Mouse (Mus musculus): ENCODE results near the gene Gm9857. TPM values are rescaled to one million over a fixed set of nuclear protein-coding genes. Genes with fewer than 3 reads are reported as not detected.

The Gm9857 gene
- total RNA-seq (2021), result not detected
- not detected in 2 replicates for polyA plus RNA-seq (2012; rRNA removed)
- long read RNA-seq, result 0 reads

DNA sequence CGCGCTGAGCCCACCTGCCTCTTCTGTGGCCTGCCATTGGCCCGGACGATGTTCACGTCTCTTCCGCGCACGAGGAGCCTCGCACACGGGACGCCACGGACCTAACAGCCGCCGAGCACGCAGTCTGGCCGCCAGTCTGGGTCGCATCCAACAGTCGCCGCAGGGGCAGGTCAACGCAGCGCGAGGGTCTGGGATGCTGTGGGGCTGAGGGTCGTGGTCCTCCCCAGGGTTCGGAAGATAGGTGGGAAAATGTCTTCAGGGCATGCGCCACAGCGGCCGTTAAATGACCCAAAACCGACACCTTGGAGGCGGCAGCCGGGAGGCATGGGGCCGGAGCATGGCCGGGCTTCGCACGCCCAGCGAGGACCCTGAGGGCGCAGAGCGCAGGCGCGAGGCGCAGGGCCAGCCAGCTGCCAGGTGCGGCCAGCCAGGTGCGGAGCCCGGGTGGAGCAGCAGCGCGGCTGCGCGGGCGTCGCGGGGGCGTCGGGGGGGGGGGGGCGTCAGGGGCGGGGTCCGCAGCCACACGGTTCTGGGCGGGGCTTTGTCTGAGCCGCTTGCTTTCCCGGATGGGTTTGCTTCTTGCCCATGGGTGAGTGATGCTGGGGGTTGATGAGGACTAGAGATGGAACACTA, at the start of gene Gm9857:
Gene Gm9857, minus strand, starts transcription at position 445 of the 633 bp plus-strand sequence.
- Histone ChIP-seq H3K4me3 (no peak within 1 kb of the TSS), H3K79me2 (replicated peaks; ENCODE audit: control insufficient read depth, insufficient read depth, low read length) (no peaks in the 10 kb centered on the region), H3K4me1 (ENCODE audit: control insufficient read depth, insufficient read depth, low read length) (no peaks in the 10 kb centered on the region), H3K27me3 (ENCODE audit: control insufficient read depth, insufficient read depth, low read length) (peaks cover 2% of the 10 kb centered on the region), H3K27ac (no peak within 1 kb of the TSS), H3K9ac (ENCODE audit: low read depth, low read length) (no peak within 1 kb of the TSS), H3K36me3 (ENCODE audit: control insufficient read depth, insufficient read depth, low read length) (no peaks in the 10 kb centered on the region)
- WGBS, result 42% methylated on average over 56 of the region's 59 CpGs
- TF ChIP-seq EP300 (IDR thresholded peaks at IDR 0.05; ENCODE audit: insufficient read depth, low read depth, low read length) (no peak), CTCF (IDR thresholded peaks at IDR 0.05) (no peak), POLR2A (IDR thresholded peaks at IDR 0.05; ENCODE audit: insufficient read depth, low read depth, low read length) (no peak)
- intact Hi-C loops (cut with DNase I), result no loop called here
- no peak for DNase-seq

DNA sequence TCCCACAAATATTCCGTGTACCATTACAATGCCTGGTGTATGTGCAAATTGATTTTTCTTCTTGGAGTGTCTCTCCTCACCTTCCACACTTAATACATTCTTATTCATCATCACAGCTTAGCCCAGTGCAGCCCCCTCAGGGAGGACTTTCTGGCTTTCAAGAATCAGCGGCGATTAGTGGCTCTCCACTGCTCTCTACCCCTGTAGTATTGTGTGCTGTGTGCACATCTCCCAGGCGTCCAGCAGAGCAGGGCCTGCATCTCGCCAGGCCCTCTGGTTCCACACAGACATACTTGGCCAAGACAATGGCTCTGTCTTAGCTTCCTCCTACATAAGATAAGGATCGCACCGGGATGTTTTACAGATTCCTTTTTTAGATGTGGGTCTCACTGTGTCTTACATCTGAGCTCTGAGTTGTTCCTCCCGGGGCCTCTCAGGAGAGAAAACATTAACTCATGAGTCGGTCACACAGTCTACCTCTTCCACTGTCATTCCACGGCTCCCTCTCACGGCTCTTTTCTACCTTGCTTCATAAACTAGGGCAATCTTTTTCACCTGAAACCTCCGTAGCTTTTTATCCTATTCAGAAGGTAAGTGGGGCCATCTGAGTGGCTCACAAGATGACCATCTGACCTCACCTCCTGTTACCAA, 46.9 kb upstream of the Gm9857 start:
- 65% methylated on average over 12 of the region's 12 CpGs for WGBS
- TF ChIP-seq POLR2A (IDR thresholded peaks at IDR 0.05; ENCODE audit: insufficient read depth, low read depth, low read length) (no peak), CTCF (IDR thresholded peaks at IDR 0.05) (no peak), EP300 (IDR thresholded peaks at IDR 0.05; ENCODE audit: insufficient read depth, low read depth, low read length) (no peak)
- Histone ChIP-seq H3K36me3 (ENCODE audit: control insufficient read depth, insufficient read depth, low read length) (no peaks in the 10 kb centered on the region), H3K4me3 (no peak overlapping the region), H3K79me2 (replicated peaks; ENCODE audit: control insufficient read depth, insufficient read depth, low read length) (no peaks in the 10 kb centered on the region), H3K27ac (no peak overlapping the region), H3K27me3 (ENCODE audit: control insufficient read depth, insufficient read depth, low read length) (no peaks in the 10 kb centered on the region), H3K4me1 (ENCODE audit: control insufficient read depth, insufficient read depth, low read length) (no peaks in the 10 kb centered on the region), H3K9ac (ENCODE audit: low read depth, low read length) (no peak overlapping the region)
- intact Hi-C loops (cut with DNase I), result no loop called here
- no peak for DNase-seq

DNA sequence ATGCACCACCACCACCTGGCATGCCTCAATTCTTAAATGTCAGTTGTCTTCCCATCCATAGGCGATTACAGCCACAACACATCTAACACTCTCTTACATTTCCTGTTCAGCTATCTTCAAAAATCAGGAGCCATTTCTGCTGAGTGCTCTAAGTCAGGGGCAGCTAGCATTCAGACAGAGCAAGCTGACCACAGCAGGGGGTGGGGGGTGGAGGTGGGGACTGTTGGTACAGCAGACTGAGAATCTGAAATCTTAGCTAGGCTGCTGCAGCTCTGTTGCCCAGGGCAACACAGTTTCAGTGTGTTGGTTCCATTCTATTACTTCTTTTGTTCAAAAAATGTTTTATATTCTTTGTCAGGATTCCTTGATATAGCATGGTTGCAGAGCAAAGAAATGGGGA, 46.3 kb upstream of the Gm9857 start:
- H3K36me3 ChIP-seq (ENCODE audit: control insufficient read depth, insufficient read depth, low read length), result no peaks in the 10 kb centered on the region
- no peak overlapping the region for H3K4me3 ChIP-seq
- no peaks in the 10 kb centered on the region for H3K4me1 ChIP-seq (ENCODE audit: control insufficient read depth, insufficient read depth, low read length)
- H3K9ac ChIP-seq (ENCODE audit: low read depth, low read length), result no peak overlapping the region
- DNase-seq, result no peak
- no peaks in the 10 kb centered on the region for H3K79me2 ChIP-seq (replicated peaks; ENCODE audit: control insufficient read depth, insufficient read depth, low read length)
- intact Hi-C loops (cut with DNase I), result no loop called here
- 76% methylated on average over 1 of the region's 1 CpGs for WGBS
- H3K27ac ChIP-seq, result no peak overlapping the region
- TF ChIP-seq CTCF (IDR thresholded peaks at IDR 0.05) (no peak), EP300 (IDR thresholded peaks at IDR 0.05; ENCODE audit: insufficient read depth, low read depth, low read length) (no peak), POLR2A (IDR thresholded peaks at IDR 0.05; ENCODE audit: insufficient read depth, low read depth, low read length) (no peak)
- H3K27me3 ChIP-seq (ENCODE audit: control insufficient read depth, insufficient read depth, low read length), result no peaks in the 10 kb centered on the region

DNA sequence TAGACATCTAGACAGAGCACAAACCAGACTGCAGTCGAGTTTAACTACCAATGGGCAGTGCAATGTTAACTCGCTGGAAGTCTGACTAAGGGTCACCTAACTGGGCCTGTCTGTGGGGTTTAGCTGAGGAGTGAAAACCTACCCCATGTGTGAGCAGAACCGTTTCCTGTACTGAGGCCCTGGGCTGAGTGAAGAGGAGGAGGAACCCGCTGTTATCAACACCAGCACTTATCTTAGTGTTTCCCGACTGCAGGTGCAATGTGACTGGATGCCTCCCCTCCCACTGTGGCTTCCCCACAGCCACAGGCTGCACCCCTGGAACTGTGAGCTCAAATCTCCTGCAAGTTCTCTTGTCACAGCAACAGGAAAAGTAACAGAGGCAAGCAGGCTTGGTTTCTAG, 43.7 kb upstream of the Gm9857 start:
- no peak overlapping the region for H3K9ac ChIP-seq (ENCODE audit: low read depth, low read length)
- H3K79me2 ChIP-seq (replicated peaks; ENCODE audit: control insufficient read depth, insufficient read depth, low read length), result no peaks in the 10 kb centered on the region
- no peaks in the 10 kb centered on the region for H3K36me3 ChIP-seq (ENCODE audit: control insufficient read depth, insufficient read depth, low read length)
- H3K4me3 ChIP-seq, result no peak overlapping the region
- 47% methylated on average over 5 of the region's 5 CpGs for WGBS
- H3K27me3 ChIP-seq (ENCODE audit: control insufficient read depth, insufficient read depth, low read length), result no peaks in the 10 kb centered on the region
- TF ChIP-seq POLR2A (IDR thresholded peaks at IDR 0.05; ENCODE audit: insufficient read depth, low read depth, low read length) (no peak), CTCF (IDR thresholded peaks at IDR 0.05) (no peak), EP300 (IDR thresholded peaks at IDR 0.05; ENCODE audit: insufficient read depth, low read depth, low read length) (no peak)
- no peak overlapping the region for H3K27ac ChIP-seq
- H3K4me1 ChIP-seq (ENCODE audit: control insufficient read depth, insufficient read depth, low read length), result no peaks in the 10 kb centered on the region
- intact Hi-C loops (cut with DNase I), result no loop called here
- DNase-seq, result no peak

GRCm38 (mm10) chr3:108981946-108982345, 41.7 kb upstream of the Gm9857 start:
- no peaks in the 10 kb centered on the region for H3K36me3 ChIP-seq (ENCODE audit: control insufficient read depth, insufficient read depth, low read length)
- no peak overlapping the region for H3K9ac ChIP-seq (ENCODE audit: low read depth, low read length)
- intact Hi-C loops (cut with DNase I), result no loop called here
- no peak overlapping the region for H3K4me3 ChIP-seq
- H3K27ac ChIP-seq, result no peak overlapping the region
- H3K79me2 ChIP-seq (replicated peaks; ENCODE audit: control insufficient read depth, insufficient read depth, low read length), result no peaks in the 10 kb centered on the region
- no peaks in the 10 kb centered on the region for H3K4me1 ChIP-seq (ENCODE audit: control insufficient read depth, insufficient read depth, low read length)
- H3K27me3 ChIP-seq (ENCODE audit: control insufficient read depth, insufficient read depth, low read length), result no peaks in the 10 kb centered on the region
- TF ChIP-seq EP300 (IDR thresholded peaks at IDR 0.05; ENCODE audit: insufficient read depth, low read depth, low read length) (no peak), CTCF (IDR thresholded peaks at IDR 0.05) (no peak), POLR2A (IDR thresholded peaks at IDR 0.05; ENCODE audit: insufficient read depth, low read depth, low read length) (no peak)
- no peak for DNase-seq
- WGBS, result 74% methylated on average over 6 of the region's 6 CpGs

Measured in heart, adult 2 months (tissue).